Mouse (Mus musculus): ENCODE data around the gene Mrpl51.

- peak; percentile 67 for TF ChIP-seq CTCF (IDR thresholded peaks at IDR 0.05; ENCODE audit: low read depth)
- no peak for TF ChIP-seq EP300 (optimal IDR thresholded peaks at IDR 0.05)
Measured at GRCm38 (mm10) chr6:125225518-125226115, 34.0 kb downstream of the Mrpl51 start.

All from stomach, postnatal 0 days (tissue).